14 mouse cellular contexts compared by ENCODE assay signal in the genomic region with DNA sequence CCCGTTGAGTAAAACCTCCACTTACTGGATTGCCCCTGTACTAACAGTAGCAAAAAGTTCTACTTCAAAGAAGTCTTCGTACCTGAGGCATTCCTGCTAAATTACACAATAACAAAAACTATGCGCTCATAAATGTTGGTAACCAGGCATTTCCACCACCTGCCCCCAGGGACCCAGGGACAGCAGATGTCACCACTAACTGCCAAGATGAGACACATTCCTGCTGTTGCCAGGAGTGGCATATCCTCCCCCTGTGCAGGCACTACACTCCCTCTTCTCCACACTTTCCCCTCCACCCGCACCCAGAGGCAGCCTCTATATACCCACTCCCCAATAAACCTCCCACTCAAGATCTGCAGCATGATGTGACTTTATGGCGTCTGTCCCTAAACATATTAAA. TPM values are rescaled to one million over a fixed set of nuclear protein-coding genes. Genes with fewer than 3 reads are reported as not detected.
A peak's percentile ranks its signal among the peaks of the same experiment; 100 is the strongest.
DNase-seq lines count a peak whose midpoint lies in the region; ATAC-seq lines count a peak whose summit lies in the region.
"Had no signal": no experiment of that assay in that cellular context is flagged by ENCODE, and none has a peak within 500 bp of the region (broad histone marks: within the 10 kb centered on the region; RNA-seq: fewer than 3 reads in every experiment).

No protein-coding gene starts in this region.

- peaks cover 14% of the 10 kb centered on the region for H3K36me3 ChIP-seq in hindbrain, embryonic 10.5 days
- peaks cover 10% of the 10 kb centered on the region; the same call in 1 of the 2 replicates for H3K36me3 ChIP-seq in hindbrain, embryonic 13.5 days
- H3K36me3 ChIP-seq in neural tube, embryonic 11.5 days (ENCODE audit: control insufficient read depth, insufficient read depth, low read length), result no peaks in the 10 kb centered on the region

- H3K9ac ChIP-seq in hindbrain, embryonic 13.5 days, result no peak overlapping the region
- no peak overlapping the region for H3K9ac ChIP-seq in neural tube, embryonic 11.5 days (ENCODE audit: low read length)
- H3K9ac ChIP-seq: embryonic facial prominence, embryonic 13.5 days had no signal

- no peaks in the 10 kb centered on the region for H3K9me3 ChIP-seq in hindbrain, embryonic 10.5 days
- H3K9me3 ChIP-seq in hindbrain, embryonic 13.5 days, result no peaks in the 10 kb centered on the region
- no peaks in the 10 kb centered on the region for H3K9me3 ChIP-seq in neural tube, embryonic 11.5 days (ENCODE audit: control insufficient read depth, low read length)
- H3K9me3 ChIP-seq: embryonic facial prominence, embryonic 13.5 days had no signal

- WGBS in hindbrain, embryonic 10.5 days, result 81% methylated on average over 5 of the region's 5 CpGs
- whole genome bisulfite sequencing in hindbrain, embryonic 13.5 days, result 72% methylated on average over 5 of the region's 5 CpGs
- whole genome bisulfite sequencing in neural tube, embryonic 11.5 days, result 70% methylated on average over 5 of the region's 5 CpGs

- intact Hi-C loops in left cerebral cortex, postnatal 10 days (cut with DNase I), result no loop called here

- no peak overlapping the region for H3K4me2 ChIP-seq in hindbrain, embryonic 13.5 days
- H3K4me2 ChIP-seq in neural tube, embryonic 11.5 days (ENCODE audit: low read depth), result no peak overlapping the region
- H3K4me2 ChIP-seq: embryonic facial prominence, embryonic 13.5 days had no signal

- H3K4me3 ChIP-seq in hindbrain, embryonic 10.5 days, result no peak overlapping the region
- H3K4me3 ChIP-seq in hindbrain, embryonic 13.5 days, result no peak overlapping the region
- no peak overlapping the region for H3K4me3 ChIP-seq in neural tube, embryonic 11.5 days (ENCODE audit: low read depth, low read length)
- H3K4me3 ChIP-seq: embryonic facial prominence, embryonic 13.5 days had no signal

- H3K27me3 ChIP-seq in hindbrain, embryonic 10.5 days (ENCODE audit: insufficient read depth, poor library complexity, severe bottlenecking), result no peaks in the 10 kb centered on the region
- no peaks in the 10 kb centered on the region for H3K27me3 ChIP-seq in hindbrain, embryonic 13.5 days
- no peaks in the 10 kb centered on the region for H3K27me3 ChIP-seq in neural tube, embryonic 11.5 days (ENCODE audit: control insufficient read depth, insufficient read depth, low read length)
- H3K27me3 ChIP-seq: embryonic facial prominence, embryonic 13.5 days had no signal

- ATAC-seq in hindbrain, embryonic 13.5 days (ENCODE audit: low FRiP score), result no peak
- ATAC-seq in neural tube, embryonic 11.5 days (ENCODE audit: insufficient read depth, low FRiP score, low TSS enrichment), result no peak

- peaks cover 14% of the 10 kb centered on the region for H3K4me1 ChIP-seq in hindbrain, embryonic 10.5 days (replicated peaks)
- peaks cover 14% of the 10 kb centered on the region for H3K4me1 ChIP-seq in hindbrain, embryonic 13.5 days (replicated peaks)
- no peaks in the 10 kb centered on the region for H3K4me1 ChIP-seq in neural tube, embryonic 11.5 days (ENCODE audit: control insufficient read depth, insufficient read depth, low read length)

- no peak overlapping the region for H3K27ac ChIP-seq in hindbrain, embryonic 10.5 days
- H3K27ac ChIP-seq in hindbrain, embryonic 13.5 days, result no peak overlapping the region
- no peak overlapping the region for H3K27ac ChIP-seq in neural tube, embryonic 11.5 days (ENCODE audit: low read depth, low read length)
- H3K27ac ChIP-seq: embryonic facial prominence, embryonic 13.5 days had no signal

- peak; percentile 6 for DNase-seq in hindbrain, embryonic 10.5 days (ENCODE audit: low spot score)
- DNase-seq in neural tube, embryonic 11.5 days (ENCODE audit: low spot score), result peak; percentile 21
- no peak for DNase-seq in neural tube, embryonic 10.5 days (ENCODE audit: extremely low spot score, low spot score)
- peak; percentile 19 for DNase-seq in gonadal fat pad, adult 2 months (ENCODE audit: low read depth)
- DNase-seq in retina, embryonic 14.5 days (ENCODE audit: low spot score), result peak; percentile 11
- no peak for DNase-seq in left cerebral cortex, postnatal 10 days (ENCODE audit: extremely low spot score in 1 of 2, low spot score in 2 of 2)
- DNase-seq in embryo, embryonic 9.5 days (ENCODE audit: extremely low spot score), result no peak
- DNase-seq: adrenal gland, adult 8-10 months; cerebellum, postnatal 25 days; kidney, postnatal 14 days; lung, postnatal 14 days had no signal

RNA-seq across cellular contexts. Expression of a gene that starts 26.8 kb away (rescaled TPM):
- polyA plus RNA-seq in hindbrain, embryonic 10.5 days (2016; fragmentation: Nextera tagmentation; extraction: Ambion mirVana), result 22.2 and 28.4 TPM in 2 replicates
- 19.6 and 22.7 TPM in 2 replicates for polyA plus RNA-seq in hindbrain, embryonic 13.5 days (2015; fragmentation: Nextera tagmentation; extraction: Ambion mirVana)
- polyA plus RNA-seq in neural tube, embryonic 11.5 days (2014; fragmentation: Nextera tagmentation; extraction: Ambion mirVana), result 32.5 and 34.8 TPM in 2 replicates
- polyA plus RNA-seq in gonadal fat pad, adult 2 months (2012; rRNA removed), result 13.3 and 14.6 TPM in 2 replicates
- 1 to 10 TPM; 8.2 to 9.5 TPM for total RNA-seq in left cerebral cortex, postnatal 10 days (2021)
- total RNA-seq: MEL had no signal

RNA-seq across cellular contexts. Expression of a gene that starts 26.9 kb away (rescaled TPM):
- 11.2 and 12.3 TPM in 2 replicates for polyA plus RNA-seq in hindbrain, embryonic 10.5 days (2016; fragmentation: Nextera tagmentation; extraction: Ambion mirVana)
- 17.0 TPM in 2 replicates for polyA plus RNA-seq in hindbrain, embryonic 13.5 days (2015; fragmentation: Nextera tagmentation; extraction: Ambion mirVana)
- polyA plus RNA-seq in neural tube, embryonic 11.5 days (2014; fragmentation: Nextera tagmentation; extraction: Ambion mirVana), result 13.0 and 13.6 TPM in 2 replicates
- 8.4 and 9.4 TPM in 2 replicates for polyA plus RNA-seq in gonadal fat pad, adult 2 months (2012; rRNA removed)
- 10 to 100 TPM; 12.0 to 13.7 TPM for total RNA-seq in left cerebral cortex, postnatal 10 days (2021)
- total RNA-seq: MEL had no signal

Comparison
In these comparisons a context has a peak if more than half of its experiments do, and no peak if none do; other contexts are left out.
1. DNase-seq: peak in hindbrain, embryonic 10.5 days (single experiment), neural tube, embryonic 11.5 days (single experiment), gonadal fat pad, adult 2 months (single experiment) and retina, embryonic 14.5 days (single experiment); none in neural tube, embryonic 10.5 days (single experiment), left cerebral cortex, postnatal 10 days (0 of 2) and embryo, embryonic 9.5 days (single experiment).